Mouse (Mus musculus): Measurements from ENCODE around the gene Iqsec2.
A peak's percentile ranks its signal among the peaks of the same experiment; 100 is the strongest.

Iqsec2 gene

GRCm38 (mm10) chrX:152171041-152172026 is 27.3 kb downstream of the Iqsec2 start:
- no peak for TF ChIP-seq POU5F1 (IDR thresholded peaks at IDR 0.05; ENCODE audit: borderline replicate concordance, low read length)
- no peak for TF ChIP-seq CTCF (conservative IDR thresholded peaks at IDR 0.05; ENCODE audit: low read length)
- no peak for TF ChIP-seq NANOG (IDR thresholded peaks at IDR 0.05; ENCODE audit: borderline replicate concordance, low read length)
- Histone ChIP-seq H3K4me1 (replicated peaks; ENCODE audit: low read depth, low read length) (no peaks in the 10 kb centered on the region), H3K36me3 (ENCODE audit: insufficient read depth, low read length) (no peaks in the 10 kb centered on the region), H3K4me3 (replicated peaks; ENCODE audit: low read length) (no peak overlapping the region), H3K27me3 (ENCODE audit: insufficient read depth, low read length) (no peaks in the 10 kb centered on the region), H3K9me3 (ENCODE audit: low read length) (no peaks in the 10 kb centered on the region)

- H3K27me3 ChIP-seq (ENCODE audit: insufficient read depth, low read length), result no peaks in the 10 kb centered on the region
- no peak for TF ChIP-seq CTCF (conservative IDR thresholded peaks at IDR 0.05; ENCODE audit: low read length)
- no peak for TF ChIP-seq NANOG (IDR thresholded peaks at IDR 0.05; ENCODE audit: borderline replicate concordance, low read length)
- TF ChIP-seq POU5F1 (IDR thresholded peaks at IDR 0.05; ENCODE audit: borderline replicate concordance, low read length), result no peak
- H3K36me3 ChIP-seq (ENCODE audit: insufficient read depth, low read length), result no peaks in the 10 kb centered on the region
- no peaks in the 10 kb centered on the region for H3K4me1 ChIP-seq (replicated peaks; ENCODE audit: low read depth, low read length)
- no peaks in the 10 kb centered on the region for H3K9me3 ChIP-seq (ENCODE audit: low read length)
- H3K4me3 ChIP-seq (replicated peaks; ENCODE audit: low read length), result no peak overlapping the region
Observed at GRCm38 (mm10) chrX:152172487-152172935, 28.4 kb downstream of the Iqsec2 start.

GRCm38 (mm10) chrX:152175284-152175683 is 31.2 kb downstream of the Iqsec2 start:
- H3K4me1 ChIP-seq (replicated peaks; ENCODE audit: low read depth, low read length), result no peaks in the 10 kb centered on the region
- no peaks in the 10 kb centered on the region for H3K9me3 ChIP-seq (ENCODE audit: low read length)
- H3K27me3 ChIP-seq (ENCODE audit: insufficient read depth, low read length), result no peaks in the 10 kb centered on the region
- no peaks in the 10 kb centered on the region for H3K36me3 ChIP-seq (ENCODE audit: insufficient read depth, low read length)
- no peak for TF ChIP-seq POU5F1 (IDR thresholded peaks at IDR 0.05; ENCODE audit: borderline replicate concordance, low read length)
- peak; percentile 56 for TF ChIP-seq CTCF (conservative IDR thresholded peaks at IDR 0.05; ENCODE audit: low read length)
- TF ChIP-seq NANOG (IDR thresholded peaks at IDR 0.05; ENCODE audit: borderline replicate concordance, low read length), result no peak
- H3K4me3 ChIP-seq (replicated peaks; ENCODE audit: low read length), result no peak overlapping the region

- H3K4me3 ChIP-seq (replicated peaks; ENCODE audit: low read length), result no peak overlapping the region
- no peaks in the 10 kb centered on the region for H3K4me1 ChIP-seq (replicated peaks; ENCODE audit: low read depth, low read length)
- no peaks in the 10 kb centered on the region for H3K36me3 ChIP-seq (ENCODE audit: insufficient read depth, low read length)
- no peaks in the 10 kb centered on the region for H3K9me3 ChIP-seq (ENCODE audit: low read length)
- TF ChIP-seq POU5F1 (IDR thresholded peaks at IDR 0.05; ENCODE audit: borderline replicate concordance, low read length) (no peak), CTCF (conservative IDR thresholded peaks at IDR 0.05; ENCODE audit: low read length) (no peak), NANOG (IDR thresholded peaks at IDR 0.05; ENCODE audit: borderline replicate concordance, low read length) (no peak)
- no peaks in the 10 kb centered on the region for H3K27me3 ChIP-seq (ENCODE audit: insufficient read depth, low read length)
Observed at GRCm38 (mm10) chrX:152177897-152178296, 33.8 kb downstream of the Iqsec2 start.

GRCm38 (mm10) chrX:152178843-152179545 is 34.9 kb downstream of the Iqsec2 start:
- no peaks in the 10 kb centered on the region for H3K36me3 ChIP-seq (ENCODE audit: insufficient read depth, low read length)
- no peaks in the 10 kb centered on the region for H3K4me1 ChIP-seq (replicated peaks; ENCODE audit: low read depth, low read length)
- TF ChIP-seq POU5F1 (IDR thresholded peaks at IDR 0.05; ENCODE audit: borderline replicate concordance, low read length) (no peak), NANOG (IDR thresholded peaks at IDR 0.05; ENCODE audit: borderline replicate concordance, low read length) (no peak), CTCF (conservative IDR thresholded peaks at IDR 0.05; ENCODE audit: low read length) (no peak)
- H3K9me3 ChIP-seq (ENCODE audit: low read length), result no peaks in the 10 kb centered on the region
- H3K4me3 ChIP-seq (replicated peaks; ENCODE audit: low read length), result no peak overlapping the region
- H3K27me3 ChIP-seq (ENCODE audit: insufficient read depth, low read length), result no peaks in the 10 kb centered on the region

GRCm38 (mm10) chrX:152179670-152180656 is 35.9 kb downstream of the Iqsec2 start:
- TF ChIP-seq CTCF (conservative IDR thresholded peaks at IDR 0.05; ENCODE audit: low read length) (no peak), NANOG (IDR thresholded peaks at IDR 0.05; ENCODE audit: borderline replicate concordance, low read length) (no peak), POU5F1 (IDR thresholded peaks at IDR 0.05; ENCODE audit: borderline replicate concordance, low read length) (no peak)
- H3K36me3 ChIP-seq (ENCODE audit: insufficient read depth, low read length), result no peaks in the 10 kb centered on the region
- H3K4me3 ChIP-seq (replicated peaks; ENCODE audit: low read length), result no peak overlapping the region
- no peaks in the 10 kb centered on the region for H3K27me3 ChIP-seq (ENCODE audit: insufficient read depth, low read length)
- no peaks in the 10 kb centered on the region for H3K9me3 ChIP-seq (ENCODE audit: low read length)
- H3K4me1 ChIP-seq (replicated peaks; ENCODE audit: low read depth, low read length), result no peaks in the 10 kb centered on the region

- TF ChIP-seq CTCF (conservative IDR thresholded peaks at IDR 0.05; ENCODE audit: low read length) (no peak), POU5F1 (IDR thresholded peaks at IDR 0.05; ENCODE audit: borderline replicate concordance, low read length) (no peak), NANOG (IDR thresholded peaks at IDR 0.05; ENCODE audit: borderline replicate concordance, low read length) (no peak)
- Histone ChIP-seq H3K4me3 (replicated peaks; ENCODE audit: low read length) (no peak overlapping the region), H3K4me1 (replicated peaks; ENCODE audit: low read depth, low read length) (no peaks in the 10 kb centered on the region), H3K36me3 (ENCODE audit: insufficient read depth, low read length) (no peaks in the 10 kb centered on the region), H3K27me3 (ENCODE audit: insufficient read depth, low read length) (no peaks in the 10 kb centered on the region), H3K9me3 (ENCODE audit: low read length) (no peaks in the 10 kb centered on the region)
Observed at GRCm38 (mm10) chrX:152187151-152187550, 43.1 kb downstream of the Iqsec2 start.
